Mouse (Mus musculus) right cerebral cortex, postnatal 36 days (tissue): ENCODE measurements at regions not wholly inside any gene's neighbourhood (a gene's known extent, or its start where the extent isn't known, plus 50 kb on each side); places are given as distances from the start of the nearest gene placed in this dataset.
A peak's percentile ranks its signal among the peaks of the same experiment; 100 is the strongest.

Experiments used
- DNase-seq, 2 experiments: peaks; one replicate each; pipeline ENCODE4 v3.0.0; 2022; ENCODE audit warnings: low spot score in 2 of 2, mixed read lengths in 1 of 2

DNA sequence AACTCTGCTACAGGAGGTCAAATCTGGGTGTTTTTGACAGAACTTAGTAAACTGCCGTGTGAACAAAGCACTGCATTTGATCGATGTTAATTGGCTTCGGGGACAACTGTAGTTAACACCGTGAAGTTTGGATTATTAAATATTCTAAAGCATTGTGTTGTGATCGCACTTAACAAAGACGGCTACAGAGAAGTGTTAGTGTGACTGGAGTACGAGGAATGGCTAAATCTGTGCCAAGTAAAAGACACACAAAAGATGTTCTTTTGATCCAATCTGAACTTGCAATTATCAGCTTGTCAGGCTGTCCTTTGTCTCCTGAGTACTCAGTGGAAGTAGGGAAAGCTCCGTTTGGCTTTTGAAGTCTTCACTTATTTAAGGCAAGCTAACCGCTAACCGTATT lies 259.7 kb downstream of the Tmem182 start:
- no peak for DNase-seq

DNA sequence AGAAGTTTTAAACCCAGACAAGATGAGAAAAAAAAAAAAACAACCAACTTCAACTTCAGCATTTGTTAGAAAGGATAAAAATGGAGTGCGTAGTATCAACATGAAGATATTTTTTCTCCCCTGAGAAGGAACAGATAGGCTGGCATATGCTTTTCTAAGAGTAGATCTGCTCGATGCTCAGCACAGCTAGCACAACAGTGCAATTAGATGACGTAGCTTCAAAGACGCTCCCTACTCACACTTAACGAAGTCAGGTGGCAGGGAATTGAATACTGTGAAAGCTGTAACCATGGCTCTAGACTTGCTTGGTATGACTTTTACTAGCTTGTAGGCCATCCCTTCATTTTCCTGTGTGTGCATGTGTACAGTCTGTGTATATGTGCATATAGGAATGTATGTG lies 299.5 kb downstream of the Tmem182 start:
- peak in 1 of 2 experiments; percentile 10 for DNase-seq

DNA sequence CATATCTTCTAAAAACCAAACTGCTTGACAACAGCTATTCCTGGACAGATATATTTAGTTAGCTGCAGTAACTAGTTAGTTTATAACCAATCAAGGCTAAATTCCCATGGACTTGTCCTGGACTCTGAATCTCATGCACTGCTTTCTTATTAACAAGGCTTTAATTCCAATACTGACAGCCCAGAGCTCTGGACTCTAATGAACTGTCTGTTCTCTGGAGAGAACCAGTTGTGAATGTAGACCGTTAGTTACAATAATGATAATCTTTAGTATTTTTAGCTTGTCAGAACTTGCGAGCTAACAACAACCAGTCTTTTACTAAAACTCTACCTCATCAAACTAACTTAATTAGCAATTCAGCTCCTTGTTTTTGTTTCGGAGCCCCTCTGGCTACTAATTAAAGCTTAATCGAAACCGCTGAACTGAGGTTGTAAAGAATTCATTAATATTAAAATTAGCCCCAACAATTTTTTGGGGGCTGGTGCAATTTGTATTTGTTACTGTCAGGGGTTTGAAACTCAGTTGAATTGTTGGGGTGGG lies 316.3 kb downstream of the Tmem182 start:
- DNase-seq, result no peak

DNA sequence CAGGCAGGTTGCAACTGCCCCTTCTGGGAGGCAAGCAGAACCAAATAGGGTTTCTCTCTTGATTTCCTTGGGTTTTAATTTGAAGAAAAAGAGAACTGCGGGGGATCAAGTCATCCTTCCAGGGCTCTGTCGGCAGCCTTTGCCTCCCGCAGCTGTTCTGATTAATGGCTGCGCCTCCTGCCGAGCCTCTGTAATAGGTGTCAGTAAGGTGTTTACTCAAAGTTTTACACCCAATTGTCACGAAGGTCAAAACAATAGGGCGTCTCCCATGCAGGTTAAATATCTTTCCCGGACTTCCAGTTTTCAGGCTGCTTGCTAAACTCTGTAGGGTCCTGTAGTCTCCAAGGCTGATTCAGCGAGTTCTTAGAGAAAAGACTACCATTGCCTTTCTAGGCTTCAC lies 326.0 kb downstream of the Tmem182 start:
- DNase-seq, result no peak

DNA sequence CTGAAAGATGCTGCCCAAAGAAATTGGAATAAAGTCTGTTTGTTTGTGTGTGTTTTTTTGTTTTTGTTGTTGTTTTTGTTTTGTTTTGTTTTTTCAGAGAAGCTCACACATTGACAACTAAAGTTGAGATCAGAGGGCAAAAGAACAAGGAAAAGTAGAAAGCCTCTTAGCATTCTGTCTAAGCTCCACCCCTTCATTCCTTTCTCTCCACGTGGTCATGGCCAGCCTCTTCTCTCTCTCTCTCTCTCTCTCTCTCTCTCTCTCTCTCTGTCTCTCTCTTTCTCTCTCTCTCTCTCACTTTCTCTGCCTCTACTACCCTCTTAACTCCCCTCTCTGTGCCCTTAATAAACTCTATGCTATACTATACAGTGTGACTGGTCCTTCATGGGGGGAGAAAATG lies 327.7 kb downstream of the Tmem182 start:
- DNase-seq, result no peak

GRCm38 (mm10) chr1:41133946-41134345 lies 328.5 kb downstream of the Tmem182 start:
- DNase-seq, result no peak

DNA sequence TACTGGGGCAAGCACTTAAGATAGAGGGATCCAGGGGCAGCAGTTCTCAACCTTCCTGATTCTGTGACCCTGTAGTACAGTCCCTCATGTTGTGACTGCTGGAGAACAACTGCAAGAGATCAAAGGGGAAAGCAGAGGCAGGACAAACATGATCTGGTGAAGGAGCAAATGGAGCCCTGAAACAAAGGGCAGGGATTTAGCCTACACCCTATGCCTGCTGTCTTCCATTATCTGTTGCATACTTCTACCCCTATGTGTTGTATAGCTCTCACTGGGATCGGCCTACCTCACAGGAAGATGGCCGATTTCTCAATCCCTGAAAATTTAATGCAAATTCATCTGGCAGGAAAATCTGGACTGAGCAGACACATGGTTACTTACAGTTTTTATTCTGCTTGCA lies 334.3 kb downstream of the Tmem182 start:
- DNase-seq, result no peak

GRCm38 (mm10) chr1:41140542-41140941 lies 335.1 kb downstream of the Tmem182 start:
- DNase-seq, result no peak

GRCm38 (mm10) chr1:41141992-41142391 lies 336.6 kb downstream of the Tmem182 start:
- no peak for DNase-seq

DNA sequence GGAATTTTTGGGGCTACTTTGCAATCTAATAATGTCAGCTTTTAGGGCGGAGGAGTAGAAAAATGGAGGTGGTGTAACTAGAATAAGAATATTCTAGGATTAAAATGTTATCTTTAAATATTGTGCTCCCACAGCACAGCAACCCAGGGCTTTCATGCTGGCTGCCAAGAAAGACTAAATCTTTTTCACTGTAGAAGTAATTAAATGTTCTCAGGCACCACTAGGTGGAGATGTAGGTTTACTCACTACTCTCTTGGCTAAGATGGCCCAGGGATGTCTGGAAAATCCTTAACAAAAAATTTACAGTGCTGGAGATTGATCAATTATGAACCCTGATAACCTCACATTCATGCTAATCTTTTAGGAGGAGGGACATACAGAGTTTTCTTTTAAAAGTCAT lies 347.1 kb downstream of the Tmem182 start:
- peak in 1 of 2 experiments; percentile 19 for DNase-seq

DNA sequence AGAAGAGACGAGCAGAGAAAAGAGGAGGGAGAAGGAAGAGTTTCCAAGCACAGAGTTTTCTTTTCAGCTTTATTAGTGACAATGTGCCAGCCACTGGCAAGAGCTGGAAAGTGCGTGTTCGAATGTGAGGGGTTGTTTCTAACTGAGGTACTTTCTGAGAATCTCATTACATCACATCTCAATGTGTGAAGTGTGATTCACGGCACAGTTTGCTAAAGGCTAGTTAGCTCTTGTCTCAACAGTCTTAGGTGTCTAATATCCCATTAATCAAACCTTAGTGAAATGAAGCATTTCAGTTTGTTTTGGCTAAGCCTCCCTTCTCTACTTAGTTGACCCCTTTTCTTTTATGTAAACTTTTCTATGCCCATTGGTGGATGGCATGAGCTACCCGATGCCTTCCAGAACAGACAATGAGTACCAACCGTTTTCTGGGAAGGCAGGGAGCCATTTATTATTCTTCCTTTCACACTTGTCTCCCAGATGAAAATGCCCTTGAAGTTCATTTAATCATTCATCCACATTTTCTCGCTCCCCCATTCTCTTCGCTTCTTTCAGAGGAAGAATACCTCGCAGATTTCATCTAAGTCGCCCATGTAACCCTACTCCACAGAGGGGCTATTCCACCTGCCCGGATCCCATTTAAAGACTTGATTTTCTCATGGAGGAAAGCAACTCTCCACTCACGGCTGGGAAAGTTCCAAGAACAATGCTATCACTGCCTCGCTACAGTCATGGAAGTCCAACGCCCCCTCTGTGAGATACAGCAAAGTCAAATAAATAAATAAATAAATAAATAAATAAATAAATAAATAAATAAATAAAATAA lies 348.0 kb downstream of the Tmem182 start:
- no peak for DNase-seq

- DNase-seq, result no peak
Observed at GRCm38 (mm10) chr1:41154198-41154597, 348.8 kb downstream of the Tmem182 start.

DNA sequence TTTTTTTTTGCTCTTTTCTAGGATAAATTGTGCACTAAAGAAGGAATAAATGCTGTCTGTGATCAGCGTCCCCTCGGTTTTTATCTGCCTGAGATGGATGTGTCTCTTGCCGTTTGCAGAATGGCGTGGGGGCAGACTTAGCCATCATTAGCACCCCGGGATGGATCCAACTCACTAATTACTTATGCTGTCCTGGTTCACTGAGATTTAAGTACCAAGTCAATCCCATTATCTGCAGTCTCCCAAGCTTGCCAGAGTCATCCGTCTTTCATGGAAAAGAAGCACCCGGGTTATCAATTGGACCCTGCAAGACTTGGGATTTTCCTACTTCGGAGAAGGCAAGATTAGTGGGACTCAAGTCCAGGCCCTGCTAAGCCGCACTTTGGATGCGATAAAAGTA lies 351.5 kb downstream of the Tmem182 start:
- no peak for DNase-seq

GRCm38 (mm10) chr1:41157651-41158513 lies 352.5 kb downstream of the Tmem182 start:
- DNase-seq, result peak; percentile 9 to 12

DNA sequence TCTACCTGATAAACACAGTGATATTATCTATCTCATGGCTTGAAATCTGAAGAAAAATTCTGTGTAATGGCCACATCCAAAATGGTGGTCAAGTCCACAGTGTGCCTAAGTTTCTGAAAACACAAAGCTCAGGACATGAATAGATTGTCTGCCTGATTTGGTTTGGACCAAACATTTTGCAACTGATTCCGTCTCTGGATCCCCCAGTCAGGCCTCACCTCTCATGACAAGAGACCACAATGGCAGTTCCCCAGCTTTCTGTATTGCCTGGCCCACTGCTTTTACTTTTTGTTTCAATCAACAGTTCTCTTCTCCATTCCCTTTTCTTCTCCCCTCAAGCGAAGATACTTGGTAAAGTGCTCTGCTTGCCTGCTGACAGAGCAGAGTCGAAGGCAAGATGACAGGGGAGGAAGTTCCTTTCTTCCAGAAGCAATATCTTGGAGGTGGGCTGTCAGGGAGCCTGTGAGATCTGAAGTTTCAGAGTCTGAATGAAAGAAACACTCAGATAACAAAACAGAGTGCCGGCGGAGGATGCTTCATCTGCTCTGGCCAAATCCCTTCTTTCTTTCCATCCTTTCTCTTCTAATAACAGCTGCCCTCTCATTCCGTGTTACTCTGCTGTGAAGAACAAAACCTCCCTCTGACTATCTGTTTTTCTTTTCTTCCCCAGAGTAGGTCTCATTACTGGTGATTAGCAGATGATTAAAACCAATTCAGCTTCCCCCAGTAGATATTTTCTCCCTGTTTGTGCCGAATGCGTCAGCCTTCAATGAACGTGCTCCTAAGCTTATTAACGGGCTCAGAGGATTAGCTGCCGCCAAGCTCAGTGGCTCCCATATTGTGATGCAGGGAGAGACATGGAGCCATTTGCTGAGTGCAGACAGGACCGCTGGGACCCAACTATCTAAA lies 360.7 kb downstream of the Tmem182 start:
- DNase-seq, result no peak

GRCm38 (mm10) chr1:41166787-41167420 lies 361.5 kb downstream of the Tmem182 start:
- DNase-seq, result no peak

- DNase-seq, result no peak
Observed at GRCm38 (mm10) chr1:41186991-41187390, 381.6 kb downstream of the Tmem182 start.

DNA sequence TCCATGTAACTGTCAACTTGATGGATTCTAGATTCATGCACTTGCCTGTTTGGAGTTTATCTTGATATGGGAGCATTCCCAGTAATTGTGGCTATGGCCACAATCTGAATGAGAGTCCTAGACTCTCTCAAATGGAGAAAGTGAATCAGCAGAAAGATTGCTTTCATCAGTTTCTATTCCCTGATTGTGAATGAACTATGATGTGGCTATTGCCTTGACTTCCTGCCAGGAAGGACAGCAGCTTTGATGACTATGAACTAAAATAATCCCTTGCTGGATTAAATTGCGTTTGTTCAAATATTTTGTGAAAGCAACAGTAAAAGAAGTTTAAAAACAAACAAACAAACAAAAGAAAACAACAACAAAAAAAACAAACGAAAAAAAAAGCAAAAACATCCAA lies 407.5 kb downstream of the Tmem182 start:
- no peak for DNase-seq

- no peak for DNase-seq
Observed at GRCm38 (mm10) chr1:41225851-41226250, 420.4 kb downstream of the Tmem182 start.

- no peak for DNase-seq
Observed at GRCm38 (mm10) chr1:41235335-41235734, 429.9 kb downstream of the Tmem182 start.

DNA sequence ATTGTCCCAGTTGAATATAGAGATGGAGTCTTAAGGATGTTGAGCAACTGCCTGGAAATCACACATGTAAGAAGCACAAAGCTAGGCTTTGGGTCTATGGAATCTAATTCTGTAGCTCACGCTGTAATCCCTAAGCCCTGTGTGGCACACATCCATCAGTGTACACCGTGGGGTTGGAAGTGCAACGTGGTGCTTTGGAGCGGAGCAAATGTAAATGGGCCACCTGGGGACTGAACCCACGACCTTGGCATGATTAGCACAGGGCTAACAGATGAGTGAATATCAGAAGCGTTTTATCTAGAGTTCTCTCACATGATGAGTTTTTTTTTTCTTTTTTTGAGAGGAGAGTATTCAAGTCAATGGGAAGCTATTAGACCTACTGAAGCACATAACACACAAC lies 437.6 kb downstream of the Tmem182 start:
- DNase-seq, result no peak
